10 mouse cellular contexts compared by ENCODE assay signal in genomic region chr19:53017954-53018353, GRCm38 (mm10). TPM values are rescaled to one million over a fixed set of nuclear protein-coding genes. Genes with fewer than 3 reads are reported as not detected.
DNase-seq lines count a peak whose midpoint lies in the region; TF ChIP-seq lines count a peak whose summit lies in the region.
"Had no signal": no experiment of that assay in that cellular context is flagged by ENCODE, and none has a peak within 500 bp of the region (broad histone marks: within the 10 kb centered on the region; RNA-seq: fewer than 3 reads in every experiment).

No protein-coding gene starts in this region.

- no peak for TF ChIP-seq CTCF in lung, adult 2 months (IDR thresholded peaks at IDR 0.05; ENCODE audit: insufficient read depth, low read length)

- H3K4me3 ChIP-seq in lung, adult 2 months (replicated peaks; ENCODE audit: extremely low read depth, low read depth, low read length) = no peak overlapping the region

- intact Hi-C loops in heart, postnatal 10 days (cut with DNase I) = no loop called here

- peaks cover 24% of the 10 kb centered on the region for H3K4me1 ChIP-seq in lung, adult 2 months (ENCODE audit: control insufficient read depth, insufficient read depth, low read length)

- no peak for TF ChIP-seq POLR2A in lung, adult 2 months (IDR thresholded peaks at IDR 0.05; ENCODE audit: borderline replicate concordance, extremely low read depth, low read depth, low read length)

- DNase-seq in adrenal gland, postnatal 10 days = peak; percentile 59
- DNase-seq in adrenal gland, postnatal 4 days (ENCODE audit: low spot score in 2 of 2) = no peak
- peak; percentile 46 to 58 for DNase-seq in lung, adult 18-20 months
- DNase-seq in lung, adult 2 months = no peak
- peak; percentile 64 to 70 for DNase-seq in heart, postnatal 10 days
- DNase-seq in testis, postnatal 10 days (ENCODE audit: low spot score) = peak; percentile 71
- no peak for DNase-seq in left cerebral cortex, adult 9 months (ENCODE audit: low spot score in 2 of 2)
- DNase-seq in spleen, adult 18-20 months = no peak
- DNase-seq: embryo, embryonic 11 days; right cerebral cortex, postnatal 14 days had no signal

- 59% methylated on average over 9 of the region's 9 CpGs for WGBS in lung, adult 2 months

RNA-seq across cellular contexts. Expression of gene Xpnpep1, which starts 22.1 kb away (rescaled TPM):
- 100 to 1,000 TPM; 103 to 105 TPM for total RNA-seq in adrenal gland, postnatal 10 days (2021)
- total RNA-seq in adrenal gland, postnatal 4 days (2021) = 100 to 1,000 TPM; 112 to 117 TPM
- polyA plus RNA-seq in lung, adult 2 months (2012; rRNA removed) = 50.4 and 64.2 TPM in 2 replicates
- total RNA-seq in heart, postnatal 10 days (2021) = 100 to 1,000 TPM; 124 to 125 TPM

Comparison
In these comparisons a context has a peak if more than half of its experiments do, and no peak if none do; other contexts are left out.
1. DNase-seq: peak in adrenal gland, postnatal 10 days (single experiment), lung, adult 18-20 months (2 of 2), heart, postnatal 10 days (2 of 2) and testis, postnatal 10 days (single experiment); none in adrenal gland, postnatal 4 days (0 of 2), lung, adult 2 months (single experiment), left cerebral cortex, adult 9 months (0 of 2) and spleen, adult 18-20 months (0 of 2).